Mouse (Mus musculus): Measurements from ENCODE around the gene Impdh1.

Impdh1 gene

GRCm38 (mm10) chr6:29211806-29212492 is 4.2 kb downstream of the Impdh1 start:
- peak; percentile 55 for DNase-seq (ENCODE audit: low spot score)

GRCm38 (mm10) chr6:29211146-29211545 is 5.0 kb downstream of the Impdh1 start:
- DNase-seq (ENCODE audit: low spot score): no peak

GRCm38 (mm10) chr6:29210231-29210936 is 5.8 kb downstream of the Impdh1 start:
- DNase-seq (ENCODE audit: low spot score): no peak

- no peak for DNase-seq (ENCODE audit: low spot score)
Measured at GRCm38 (mm10) chr6:29208178-29208577, 8.0 kb downstream of the Impdh1 start.

GRCm38 (mm10) chr6:29207017-29207416 is 9.1 kb downstream of the Impdh1 start:
- DNase-seq (ENCODE audit: low spot score): no peak

- no peak for DNase-seq (ENCODE audit: low spot score)
Measured at GRCm38 (mm10) chr6:29206006-29206405, 10.2 kb downstream of the Impdh1 start.

GRCm38 (mm10) chr6:29204932-29205614 is 11.1 kb downstream of the Impdh1 start:
- peak; percentile 52 for DNase-seq (ENCODE audit: low spot score)

- DNase-seq (ENCODE audit: low spot score): no peak
Measured at GRCm38 (mm10) chr6:29203861-29204585, 12.1 kb downstream of the Impdh1 start.

GRCm38 (mm10) chr6:29203096-29203495 is 13.1 kb downstream of the Impdh1 start:
- DNase-seq (ENCODE audit: low spot score): no peak

- no peak for DNase-seq (ENCODE audit: low spot score)
Measured at GRCm38 (mm10) chr6:29201988-29202387, 14.2 kb downstream of the Impdh1 start.

GRCm38 (mm10) chr6:29201341-29201740 is 14.8 kb downstream of the Impdh1 start:
- no peak for DNase-seq (ENCODE audit: low spot score)

GRCm38 (mm10) chr6:29200496-29200895 is 15.7 kb downstream of the Impdh1 start:
- DNase-seq (ENCODE audit: low spot score): no peak

- no peak for DNase-seq (ENCODE audit: low spot score)
Measured at GRCm38 (mm10) chr6:29199223-29199855, 16.8 kb downstream of the Impdh1 start.

GRCm38 (mm10) chr6:29198309-29199222 is 17.6 kb downstream of the Impdh1 start:
- peak; percentile 84 for DNase-seq (ENCODE audit: low spot score)

GRCm38 (mm10) chr6:29195846-29196698 is 20.1 kb downstream of the Impdh1 start:
- DNase-seq (ENCODE audit: low spot score): no peak

GRCm38 (mm10) chr6:29195146-29195545 is 21.0 kb downstream of the Impdh1 start:
- no peak for DNase-seq (ENCODE audit: low spot score)

GRCm38 (mm10) chr6:29193961-29194750 is 22.0 kb downstream of the Impdh1 start:
- DNase-seq (ENCODE audit: low spot score): no peak

GRCm38 (mm10) chr6:29187936-29188335 is 28.2 kb downstream of the Impdh1 start:
- DNase-seq (ENCODE audit: low spot score): no peak

- DNase-seq (ENCODE audit: low spot score): no peak
Measured at GRCm38 (mm10) chr6:29179843-29180242, 36.3 kb downstream of the Impdh1 start.
